Mouse (Mus musculus): ENCODE data around the gene Stac3. TPM values are rescaled to one million over a fixed set of nuclear protein-coding genes. Genes with fewer than 3 reads are reported as not detected.

Stac3 gene
- polyA plus RNA-seq (2012; ENCODE audit: insufficient read depth, insufficient read length, missing spikeins) = 3.8 and 4.8 TPM in 2 replicates

GRCm38 (mm10) chr10:127500894-127501893, at the start of gene Stac3:
Gene Stac3 (plus strand): TSS chr10:127501686.
- H3K4me3 ChIP-seq (ENCODE audit: insufficient read depth, low read depth, low read length) = no peak within 1 kb of the TSS

DNA sequence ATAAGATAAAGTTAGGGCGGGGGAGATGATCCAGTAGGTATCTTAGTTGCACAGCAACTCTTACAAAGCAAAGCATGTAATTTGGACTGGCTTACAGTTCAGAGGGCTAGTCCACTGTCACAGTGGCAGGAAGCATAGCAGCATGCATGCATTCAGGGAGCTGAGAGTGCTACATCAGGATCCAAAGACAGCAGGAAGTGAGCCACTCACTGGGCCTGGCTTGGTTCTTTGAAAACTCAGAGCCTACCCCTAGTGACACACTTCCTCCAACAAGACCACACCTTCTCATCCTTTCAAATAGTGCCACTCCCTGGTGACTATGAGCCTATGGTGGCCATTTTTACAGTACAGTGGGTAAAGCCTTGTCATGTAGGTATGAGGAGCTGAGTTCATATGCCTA, 47.8 kb upstream of the Stac3 start:
- no peaks in the 10 kb centered on the region for H3K4me1 ChIP-seq (ENCODE audit: control insufficient read depth, insufficient read depth, insufficient read length, low read length)
- H3K4me3 ChIP-seq (ENCODE audit: insufficient read depth, low read depth, low read length) = no peak overlapping the region
- no peak overlapping the region for H3K27ac ChIP-seq (replicated peaks; ENCODE audit: low read depth, low read length)

More at GRCm38 (mm10) chr10:127500894-127501893, at the start of gene Stac3:
- no peak within 1 kb of the TSS for H3K27ac ChIP-seq (replicated peaks; ENCODE audit: low read depth, low read length)
- H3K4me1 ChIP-seq (ENCODE audit: control insufficient read depth, insufficient read depth, insufficient read length, low read length) = no peaks in the 10 kb centered on the region

GRCm38 (mm10) chr10:127462411-127463096, 38.9 kb upstream of the Stac3 start:
- Histone ChIP-seq H3K4me3 (ENCODE audit: insufficient read depth, low read depth, low read length) (no peak overlapping the region), H3K27ac (replicated peaks; ENCODE audit: low read depth, low read length) (no peak overlapping the region), H3K4me1 (ENCODE audit: control insufficient read depth, insufficient read depth, insufficient read length, low read length) (no peaks in the 10 kb centered on the region)

DNA sequence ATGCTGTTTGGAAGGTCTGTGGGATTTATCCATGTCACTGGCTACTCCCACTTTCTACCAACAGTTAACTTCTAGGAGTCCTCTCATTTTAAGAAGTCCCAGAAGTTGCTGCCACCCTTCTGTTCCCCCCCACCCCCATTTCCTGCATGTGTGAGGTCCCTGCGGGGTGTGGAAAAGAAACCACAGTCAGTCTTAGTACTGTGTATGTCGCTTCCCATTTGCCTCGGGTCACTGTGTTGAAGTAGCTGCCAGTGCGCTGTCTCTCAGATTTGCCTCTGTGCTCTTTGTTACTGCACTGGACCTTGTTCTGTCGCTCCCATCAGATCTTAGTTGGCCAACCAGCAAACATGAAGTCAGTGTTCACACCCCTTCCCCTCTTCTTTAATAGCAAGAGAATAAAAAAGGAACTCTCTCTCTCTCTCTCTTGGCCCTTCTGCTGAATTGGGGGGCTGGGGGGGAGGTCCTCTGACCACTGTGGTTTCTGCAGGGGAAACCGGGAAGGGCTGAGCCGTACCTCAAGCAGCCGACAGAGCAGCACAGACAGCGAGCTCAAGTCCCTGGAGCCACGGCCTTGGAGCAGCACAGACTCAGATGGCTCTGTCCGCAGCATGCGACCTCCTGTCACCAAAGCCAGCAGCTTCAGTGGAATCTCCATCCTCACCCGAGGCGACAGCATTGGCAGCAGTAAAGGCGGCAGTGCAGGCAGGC, 30.1 kb upstream of the Stac3 start:
- H3K4me3 ChIP-seq (ENCODE audit: insufficient read depth, low read depth, low read length) = no peak overlapping the region
- H3K4me1 ChIP-seq (ENCODE audit: control insufficient read depth, insufficient read depth, insufficient read length, low read length) = no peaks in the 10 kb centered on the region; the same call in 1 of the 2 replicates
- H3K27ac ChIP-seq (replicated peaks; ENCODE audit: low read depth, low read length) = no peak overlapping the region

GRCm38 (mm10) chr10:127472722-127473121, 28.8 kb upstream of the Stac3 start:
- H3K4me1 ChIP-seq (ENCODE audit: control insufficient read depth, insufficient read depth, insufficient read length, low read length) = no peaks in the 10 kb centered on the region; the same call in 1 of the 2 replicates
- no peak overlapping the region for H3K4me3 ChIP-seq (ENCODE audit: insufficient read depth, low read depth, low read length)
- H3K27ac ChIP-seq (replicated peaks; ENCODE audit: low read depth, low read length) = no peak overlapping the region

GRCm38 (mm10) chr10:127475175-127475574, 26.3 kb upstream of the Stac3 start:
- Histone ChIP-seq H3K4me1 (ENCODE audit: control insufficient read depth, insufficient read depth, insufficient read length, low read length) (no peaks in the 10 kb centered on the region; the same call in 1 of the 2 replicates), H3K4me3 (ENCODE audit: insufficient read depth, low read depth, low read length) (no peak overlapping the region), H3K27ac (replicated peaks; ENCODE audit: low read depth, low read length) (no peak overlapping the region)

DNA sequence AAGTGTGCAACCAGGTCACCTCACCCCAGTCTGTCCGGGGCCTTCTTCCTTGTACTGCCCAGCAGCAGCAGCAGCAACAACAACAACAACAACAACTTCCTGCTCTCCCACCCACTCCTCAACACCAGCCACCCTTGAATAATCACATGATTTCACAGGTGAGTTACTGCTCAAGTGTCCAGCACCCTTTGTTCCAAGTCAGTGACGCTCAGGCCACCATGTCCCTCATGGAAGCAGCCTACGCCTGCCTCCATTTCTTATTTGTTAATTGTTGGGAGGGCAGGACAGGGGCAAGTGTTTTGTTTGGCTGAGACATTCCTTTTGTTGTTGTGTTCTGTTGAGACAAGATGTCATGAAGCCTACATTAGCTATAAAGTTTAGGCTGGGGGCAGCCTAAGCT, 24.9 kb upstream of the Stac3 start:
- Histone ChIP-seq H3K4me3 (ENCODE audit: insufficient read depth, low read depth, low read length) (no peak overlapping the region), H3K27ac (replicated peaks; ENCODE audit: low read depth, low read length) (no peak overlapping the region), H3K4me1 (ENCODE audit: control insufficient read depth, insufficient read depth, insufficient read length, low read length) (no peaks in the 10 kb centered on the region; the same call in 1 of the 2 replicates)

- no peaks in the 10 kb centered on the region for H3K4me1 ChIP-seq (ENCODE audit: control insufficient read depth, insufficient read depth, insufficient read length, low read length)
- H3K4me3 ChIP-seq (ENCODE audit: insufficient read depth, low read depth, low read length) = no peak overlapping the region
- no peak overlapping the region for H3K27ac ChIP-seq (replicated peaks; ENCODE audit: low read depth, low read length)
Measured at GRCm38 (mm10) chr10:127477301-127477700, 24.2 kb upstream of the Stac3 start.

DNA sequence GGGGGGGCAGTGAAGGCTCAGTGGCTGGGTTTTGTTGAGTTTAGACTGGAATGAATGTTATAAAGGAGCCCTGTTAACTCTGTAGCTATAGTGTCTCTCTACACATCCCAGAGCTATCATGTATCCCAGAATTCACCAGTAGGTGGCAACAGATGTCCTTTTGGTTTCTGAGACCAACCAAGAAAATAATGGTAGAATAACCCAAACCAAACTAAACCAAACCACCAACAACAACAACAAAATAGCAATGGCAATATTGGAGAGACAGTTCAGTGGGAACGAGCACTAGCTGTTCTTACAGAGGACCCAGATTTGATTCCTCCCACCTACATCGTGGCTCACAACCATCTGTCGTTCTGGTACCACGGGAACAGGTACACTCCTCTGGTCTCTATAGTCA, 22.4 kb upstream of the Stac3 start:
- Histone ChIP-seq H3K4me1 (ENCODE audit: control insufficient read depth, insufficient read depth, insufficient read length, low read length) (no peaks in the 10 kb centered on the region), H3K27ac (replicated peaks; ENCODE audit: low read depth, low read length) (no peak overlapping the region), H3K4me3 (ENCODE audit: insufficient read depth, low read depth, low read length) (no peak overlapping the region)

GRCm38 (mm10) chr10:127480833-127481813, 20.4 kb upstream of the Stac3 start:
- no peaks in the 10 kb centered on the region for H3K4me1 ChIP-seq (ENCODE audit: control insufficient read depth, insufficient read depth, insufficient read length, low read length)
- H3K4me3 ChIP-seq (ENCODE audit: insufficient read depth, low read depth, low read length) = no peak overlapping the region
- peak overlapping the region; percentile 76 for H3K27ac ChIP-seq (replicated peaks; ENCODE audit: low read depth, low read length)

- H3K4me1 ChIP-seq (ENCODE audit: control insufficient read depth, insufficient read depth, insufficient read length, low read length) = no peaks in the 10 kb centered on the region
- no peak overlapping the region for H3K27ac ChIP-seq (replicated peaks; ENCODE audit: low read depth, low read length)
- no peak overlapping the region for H3K4me3 ChIP-seq (ENCODE audit: insufficient read depth, low read depth, low read length)
Measured at GRCm38 (mm10) chr10:127485235-127485634, 16.3 kb upstream of the Stac3 start.

- Histone ChIP-seq H3K4me3 (ENCODE audit: insufficient read depth, low read depth, low read length) (no peak overlapping the region), H3K4me1 (ENCODE audit: control insufficient read depth, insufficient read depth, insufficient read length, low read length) (no peaks in the 10 kb centered on the region), H3K27ac (replicated peaks; ENCODE audit: low read depth, low read length) (no peak overlapping the region)
Measured at GRCm38 (mm10) chr10:127488856-127489255, 12.6 kb upstream of the Stac3 start.

GRCm38 (mm10) chr10:127490160-127491127, 11.0 kb upstream of the Stac3 start:
- no peaks in the 10 kb centered on the region for H3K4me1 ChIP-seq (ENCODE audit: control insufficient read depth, insufficient read depth, insufficient read length, low read length)
- H3K4me3 ChIP-seq (ENCODE audit: insufficient read depth, low read depth, low read length) = no peak overlapping the region
- no peak overlapping the region for H3K27ac ChIP-seq (replicated peaks; ENCODE audit: low read depth, low read length)
